Mouse (Mus musculus): ENCODE measurements at regions not wholly inside any gene's neighbourhood (a gene's known extent, or its start where the extent isn't known, plus 50 kb on each side); places are given as distances from the start of the nearest gene placed in this dataset.

GRCm38 (mm10) chr3:121024810-121025209, 146.7 kb downstream of the Rwdd3 start:
- Histone ChIP-seq H3K4me1 (ENCODE audit: control insufficient read depth, insufficient read depth, low read length) (peaks cover 12% of the 10 kb centered on the region), H3K4me3 (ENCODE audit: low read depth, low read length) (no peak overlapping the region), H3K9ac (ENCODE audit: low read length) (no peak overlapping the region), H3K4me2 (no peak overlapping the region), H3K27ac (ENCODE audit: low read depth, low read length) (no peak overlapping the region), H3K9me3 (ENCODE audit: control insufficient read depth, low read length) (no peaks in the 10 kb centered on the region), H3K36me3 (ENCODE audit: control insufficient read depth, insufficient read depth, low read length) (no peaks in the 10 kb centered on the region), H3K27me3 (ENCODE audit: control insufficient read depth, insufficient read depth, low read length) (no peaks in the 10 kb centered on the region)
- ATAC-seq (ENCODE audit: low FRiP score) (peak; percentile 31; the same call in 1 of the 2 replicates), DNase-seq (ENCODE audit: low spot score, missing footprints) (no peak)
- WGBS: 60% methylated on average over 8 of the region's 8 CpGs

GRCm38 (mm10) chr3:121021126-121021848, 150.2 kb downstream of the Rwdd3 start:
- WGBS: 88% methylated on average over 4 of the region's 4 CpGs
- no peak overlapping the region for H3K4me3 ChIP-seq (ENCODE audit: low read depth, low read length)
- DNase-seq (ENCODE audit: low spot score, missing footprints) (no peak), ATAC-seq (ENCODE audit: low FRiP score) (no peak; the same call in 1 of the 2 replicates)
- no peak overlapping the region for H3K9ac ChIP-seq (ENCODE audit: low read length)
- no peaks in the 10 kb centered on the region for H3K27me3 ChIP-seq (ENCODE audit: control insufficient read depth, insufficient read depth, low read length)
- H3K4me1 ChIP-seq (ENCODE audit: control insufficient read depth, insufficient read depth, low read length): peaks cover 12% of the 10 kb centered on the region
- H3K36me3 ChIP-seq (ENCODE audit: control insufficient read depth, insufficient read depth, low read length): no peaks in the 10 kb centered on the region
- H3K27ac ChIP-seq (ENCODE audit: low read depth, low read length): no peak overlapping the region
- no peaks in the 10 kb centered on the region for H3K9me3 ChIP-seq (ENCODE audit: control insufficient read depth, low read length)
- H3K4me2 ChIP-seq: no peak overlapping the region

- H3K9ac ChIP-seq (ENCODE audit: low read length): no peak overlapping the region
- WGBS: 82% methylated on average over 6 of the region's 6 CpGs
- H3K4me2 ChIP-seq: no peak overlapping the region
- H3K36me3 ChIP-seq (ENCODE audit: control insufficient read depth, insufficient read depth, low read length): no peaks in the 10 kb centered on the region
- ATAC-seq (ENCODE audit: low FRiP score): 0 out of 2 replicates have a peak, but pooled peaks have one; percentile 30
- no peak for DNase-seq (ENCODE audit: low spot score, missing footprints)
- no peak overlapping the region for H3K27ac ChIP-seq (ENCODE audit: low read depth, low read length)
- H3K4me3 ChIP-seq (ENCODE audit: low read depth, low read length): no peak overlapping the region
- H3K4me1 ChIP-seq (ENCODE audit: control insufficient read depth, insufficient read depth, low read length): no peaks in the 10 kb centered on the region
- no peaks in the 10 kb centered on the region for H3K9me3 ChIP-seq (ENCODE audit: control insufficient read depth, low read length)
- no peaks in the 10 kb centered on the region for H3K27me3 ChIP-seq (ENCODE audit: control insufficient read depth, insufficient read depth, low read length)
Measured at GRCm38 (mm10) chr3:121009223-121009622, 162.3 kb downstream of the Rwdd3 start.

- peaks cover 13% of the 10 kb centered on the region for H3K4me1 ChIP-seq (ENCODE audit: control insufficient read depth, insufficient read depth, low read length)
- peak overlapping the region; percentile 23; the same call in 1 of the 2 replicates for H3K4me2 ChIP-seq
- WGBS: 25% methylated on average over 17 of the region's 17 CpGs
- no peaks in the 10 kb centered on the region for H3K36me3 ChIP-seq (ENCODE audit: control insufficient read depth, insufficient read depth, low read length)
- H3K4me3 ChIP-seq (ENCODE audit: low read depth, low read length): no peak overlapping the region
- no peaks in the 10 kb centered on the region for H3K9me3 ChIP-seq (ENCODE audit: control insufficient read depth, low read length)
- H3K27ac ChIP-seq (ENCODE audit: low read depth, low read length): peak overlapping the region; percentile 77
- ATAC-seq (ENCODE audit: low FRiP score) (peak; percentile 87), DNase-seq (ENCODE audit: low spot score, missing footprints) (peak; percentile 94)
- no peak overlapping the region for H3K9ac ChIP-seq (ENCODE audit: low read length)
- no peaks in the 10 kb centered on the region for H3K27me3 ChIP-seq (ENCODE audit: control insufficient read depth, insufficient read depth, low read length)
Measured at GRCm38 (mm10) chr3:120983556-120984270, 187.8 kb downstream of the Rwdd3 start.

- H3K36me3 ChIP-seq (ENCODE audit: control insufficient read depth, insufficient read depth, low read length): no peaks in the 10 kb centered on the region
- no peak overlapping the region for H3K9ac ChIP-seq (ENCODE audit: low read length)
- WGBS: 17% methylated on average over 10 of the region's 10 CpGs
- peak overlapping the region; percentile 23; the same call in 1 of the 2 replicates for H3K4me2 ChIP-seq
- ATAC-seq (ENCODE audit: low FRiP score) (peak; percentile 61), DNase-seq (ENCODE audit: low spot score, missing footprints) (peak; percentile 90)
- H3K27me3 ChIP-seq (ENCODE audit: control insufficient read depth, insufficient read depth, low read length): no peaks in the 10 kb centered on the region
- no peak overlapping the region for H3K27ac ChIP-seq (ENCODE audit: low read depth, low read length)
- H3K4me3 ChIP-seq (ENCODE audit: low read depth, low read length): no peak overlapping the region
- H3K4me1 ChIP-seq (ENCODE audit: control insufficient read depth, insufficient read depth, low read length): peaks cover 13% of the 10 kb centered on the region
- no peaks in the 10 kb centered on the region for H3K9me3 ChIP-seq (ENCODE audit: control insufficient read depth, low read length)
Measured at GRCm38 (mm10) chr3:120982795-120983555, 188.5 kb downstream of the Rwdd3 start.

- Histone ChIP-seq H3K36me3 (ENCODE audit: control insufficient read depth, insufficient read depth, low read length) (no peaks in the 10 kb centered on the region), H3K9ac (ENCODE audit: low read length) (no peak overlapping the region; the same call in 1 of the 2 replicates), H3K4me3 (ENCODE audit: low read depth, low read length) (no peak overlapping the region), H3K4me2 (no peak overlapping the region), H3K4me1 (ENCODE audit: control insufficient read depth, insufficient read depth, low read length) (peaks cover 13% of the 10 kb centered on the region), H3K27me3 (ENCODE audit: control insufficient read depth, insufficient read depth, low read length) (no peaks in the 10 kb centered on the region), H3K9me3 (ENCODE audit: control insufficient read depth, low read length) (no peaks in the 10 kb centered on the region), H3K27ac (ENCODE audit: low read depth, low read length) (no peak overlapping the region)
- 32% methylated on average over 4 of the region's 4 CpGs for WGBS
- ATAC-seq (ENCODE audit: low FRiP score): peak; percentile 40; the same call in 1 of the 2 replicates
- DNase-seq (ENCODE audit: low spot score, missing footprints): peak; percentile 86
Measured at GRCm38 (mm10) chr3:120982218-120982617, 189.3 kb downstream of the Rwdd3 start.

- no peaks in the 10 kb centered on the region for H3K27me3 ChIP-seq (ENCODE audit: control insufficient read depth, insufficient read depth, low read length)
- DNase-seq (ENCODE audit: low spot score, missing footprints) (no peak), ATAC-seq (ENCODE audit: low FRiP score) (no peak)
- no peak overlapping the region for H3K27ac ChIP-seq (ENCODE audit: low read depth, low read length)
- H3K36me3 ChIP-seq (ENCODE audit: control insufficient read depth, insufficient read depth, low read length): no peaks in the 10 kb centered on the region
- H3K4me2 ChIP-seq: no peak overlapping the region
- 82% methylated on average over 14 of the region's 14 CpGs for WGBS
- H3K4me1 ChIP-seq (ENCODE audit: control insufficient read depth, insufficient read depth, low read length): no peaks in the 10 kb centered on the region
- no peaks in the 10 kb centered on the region for H3K9me3 ChIP-seq (ENCODE audit: control insufficient read depth, low read length)
- no peak overlapping the region for H3K9ac ChIP-seq (ENCODE audit: low read length)
- no peak overlapping the region for H3K4me3 ChIP-seq (ENCODE audit: low read depth, low read length)
Measured at GRCm38 (mm10) chr3:120970746-120971466, 200.6 kb downstream of the Rwdd3 start.

- H3K4me3 ChIP-seq (ENCODE audit: low read depth, low read length): no peak overlapping the region
- no peaks in the 10 kb centered on the region for H3K4me1 ChIP-seq (ENCODE audit: control insufficient read depth, insufficient read depth, low read length)
- H3K9me3 ChIP-seq (ENCODE audit: control insufficient read depth, low read length): no peaks in the 10 kb centered on the region
- 87% methylated on average over 8 of the region's 8 CpGs for WGBS
- H3K27me3 ChIP-seq (ENCODE audit: control insufficient read depth, insufficient read depth, low read length): no peaks in the 10 kb centered on the region
- DNase-seq (ENCODE audit: low spot score, missing footprints) (no peak), ATAC-seq (ENCODE audit: low FRiP score) (no peak)
- no peak overlapping the region for H3K4me2 ChIP-seq
- no peak overlapping the region for H3K27ac ChIP-seq (ENCODE audit: low read depth, low read length)
- H3K36me3 ChIP-seq (ENCODE audit: control insufficient read depth, insufficient read depth, low read length): no peaks in the 10 kb centered on the region
- no peak overlapping the region for H3K9ac ChIP-seq (ENCODE audit: low read length)
Measured at GRCm38 (mm10) chr3:120946906-120947305, 224.6 kb downstream of the Rwdd3 start.
